Mouse (Mus musculus) adrenal gland, adult 10 weeks (tissue): ENCODE measurements around the gene Chordc1. TPM values are rescaled to one million over a fixed set of nuclear protein-coding genes. Genes with fewer than 3 reads are reported as not detected.

ENCODE experiments used
- polyA plus RNA-seq: library from polyadenylated mRNA; stranded (reverse); fragments of 350-450 nt; fragmentation: Illumina TruSeq; extraction: RNeasy Lipid Tissue Mini Kit (QIAGEN cat#74804); gene quantifications from one replicate; pipeline ENCODE4 v1.2.3, GENCODE M21; 2014; ENCODE audit warnings: low read depth, low replicate concordance

Chordc1 gene
- polyA plus RNA-seq: 328 TPM

DNA sequence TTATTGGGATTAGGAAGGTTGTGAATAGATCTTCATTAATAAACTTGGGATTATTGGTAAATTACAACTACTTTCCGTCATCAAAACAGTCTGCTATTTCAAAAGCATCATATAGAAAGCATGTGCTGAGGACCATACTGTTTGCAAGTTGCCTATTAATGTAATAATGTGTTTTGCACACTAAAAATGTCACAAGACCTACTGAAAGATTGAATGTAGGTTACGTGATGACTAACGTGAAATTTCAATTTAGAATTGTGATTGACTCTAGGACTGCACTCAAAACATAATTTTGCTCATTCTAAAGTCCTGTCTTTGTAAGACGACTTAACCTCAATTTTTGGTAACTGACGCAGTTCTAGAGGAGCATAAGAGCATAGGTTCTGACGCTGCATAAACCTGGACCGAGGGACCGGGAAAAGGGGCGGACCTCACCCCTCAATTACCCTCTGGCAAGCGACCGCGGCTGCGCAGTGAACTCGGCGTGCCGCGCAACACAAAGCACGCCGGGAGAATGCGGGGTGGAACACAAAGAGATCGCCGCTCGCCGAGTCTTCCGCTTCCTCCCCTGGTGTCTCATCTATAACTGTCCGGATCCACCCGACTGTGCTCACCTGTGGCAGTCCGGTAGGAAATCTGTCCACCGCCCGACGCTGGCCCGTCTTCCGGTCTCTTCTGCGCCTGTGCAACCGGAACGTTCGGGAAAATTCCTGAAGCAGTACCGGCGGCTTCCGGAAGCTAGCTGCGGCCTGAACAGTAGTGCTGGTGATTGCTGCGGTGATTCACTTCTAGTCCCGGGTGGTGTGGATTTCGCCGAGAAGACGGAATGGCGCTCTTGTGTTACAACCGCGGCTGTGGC is at the start of gene Chordc1:
Gene Chordc1 (plus strand): TSS at position 555 of the 859 bp plus-strand sequence.

Other genes starting within 250 kb of the Chordc1 start
- 20.0 TPM for gene Naalad2, start 110.9 kb downstream of the Chordc1 start, polyA plus RNA-seq
- gene Ubtfl1, start 112.3 kb downstream of the Chordc1 start, polyA plus RNA-seq: not detected
- gene Mbd3l2, start 138.5 kb downstream of the Chordc1 start, polyA plus RNA-seq: not detected
- gene Zfp558, start 186.1 kb downstream of the Chordc1 start, polyA plus RNA-seq: 7.0 TPM
- gene Mbd3l1, start 186.2 kb downstream of the Chordc1 start, polyA plus RNA-seq: not detected